Comparison of ENCODE assay signal across 28 mouse cellular contexts in the genomic region with DNA sequence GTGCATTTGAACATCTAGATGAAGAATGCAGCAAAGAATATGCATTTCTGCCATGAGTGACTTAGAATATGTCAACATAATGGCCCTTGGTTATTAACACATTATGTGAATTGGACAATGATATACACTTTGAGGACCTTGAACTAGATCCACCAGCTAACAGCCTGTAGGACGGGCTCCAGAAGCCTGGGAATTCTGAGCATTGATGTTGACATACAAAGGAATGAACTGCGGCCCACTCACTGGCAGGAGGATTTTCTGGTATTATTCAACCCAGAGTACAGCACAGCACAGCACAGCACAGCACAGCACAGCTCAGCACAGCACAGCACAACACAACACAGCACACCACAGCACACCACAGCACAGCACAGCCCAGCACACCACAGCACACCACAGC.
DNase-seq lines count a peak whose midpoint lies in the region; ATAC-seq lines count a peak whose summit lies in the region.
"Had no signal": no experiment of that assay in that cellular context is flagged by ENCODE, and none has a peak within 500 bp of the region (broad histone marks: within the 10 kb centered on the region; RNA-seq: fewer than 3 reads in every experiment).

No protein-coding gene starts in this region.

- H3K27me3 ChIP-seq in embryonic facial prominence, embryonic 13.5 days: no peaks in the 10 kb centered on the region
- H3K27me3 ChIP-seq in embryonic facial prominence, embryonic 10.5 days (replicated peaks; ENCODE audit: low read depth, poor library complexity, severe bottlenecking): no peaks in the 10 kb centered on the region
- no peaks in the 10 kb centered on the region for H3K27me3 ChIP-seq in limb, embryonic 15.5 days
- H3K27me3 ChIP-seq in limb, embryonic 10.5 days (ENCODE audit: low read depth, poor library complexity, severe bottlenecking): peaks cover 8% of the 10 kb centered on the region; the same call in 1 of the 2 replicates
- no peaks in the 10 kb centered on the region for H3K27me3 ChIP-seq in midbrain, embryonic 16.5 days (ENCODE audit: control insufficient read depth, insufficient read depth, low read depth, low read length)
- H3K27me3 ChIP-seq in midbrain, embryonic 13.5 days: no peaks in the 10 kb centered on the region
- H3K27me3 ChIP-seq: embryonic facial prominence, embryonic 12.5 days; forebrain, embryonic 13.5 days; heart, embryonic 13.5 days; Patski had no signal

- 78% methylated on average over 2 of the region's 2 CpGs for WGBS in embryonic facial prominence, embryonic 13.5 days
- 83% methylated on average over 2 of the region's 2 CpGs for WGBS in embryonic facial prominence, embryonic 10.5 days
- WGBS in limb, embryonic 15.5 days: 73% methylated on average over 2 of the region's 2 CpGs
- WGBS in limb, embryonic 10.5 days: 90% methylated on average over 2 of the region's 2 CpGs
- WGBS in midbrain, embryonic 16.5 days: 38% methylated on average over 2 of the region's 2 CpGs
- 43% methylated on average over 2 of the region's 2 CpGs for WGBS in midbrain, embryonic 13.5 days

- H3K4me2 ChIP-seq in embryonic facial prominence, embryonic 13.5 days: no peak overlapping the region
- H3K4me2 ChIP-seq in limb, embryonic 15.5 days: no peak overlapping the region
- H3K4me2 ChIP-seq in midbrain, embryonic 16.5 days (ENCODE audit: low read length): no peak overlapping the region
- H3K4me2 ChIP-seq in midbrain, embryonic 13.5 days (replicated peaks): no peak overlapping the region
- H3K4me2 ChIP-seq: embryonic facial prominence, embryonic 12.5 days; forebrain, embryonic 13.5 days; heart, embryonic 13.5 days; hindbrain, embryonic 14.5 days had no signal

- 0 out of 2 replicates have a peak, but pooled peaks cover 4% of the 10 kb centered on the region for H3K36me3 ChIP-seq in embryonic facial prominence, embryonic 13.5 days
- H3K36me3 ChIP-seq in embryonic facial prominence, embryonic 10.5 days (replicated peaks): peaks cover 8% of the 10 kb centered on the region
- no peaks in the 10 kb centered on the region for H3K36me3 ChIP-seq in limb, embryonic 15.5 days
- H3K36me3 ChIP-seq in limb, embryonic 10.5 days: peaks cover 22% of the 10 kb centered on the region
- H3K36me3 ChIP-seq in midbrain, embryonic 16.5 days (ENCODE audit: control insufficient read depth, insufficient read depth, low read length): no peaks in the 10 kb centered on the region
- H3K36me3 ChIP-seq in midbrain, embryonic 13.5 days: no peaks in the 10 kb centered on the region
- H3K36me3 ChIP-seq: embryonic facial prominence, embryonic 12.5 days; heart, embryonic 10.5 days had no signal

- no peaks in the 10 kb centered on the region for H3K9me3 ChIP-seq in embryonic facial prominence, embryonic 13.5 days
- no peaks in the 10 kb centered on the region for H3K9me3 ChIP-seq in embryonic facial prominence, embryonic 10.5 days
- no peaks in the 10 kb centered on the region for H3K9me3 ChIP-seq in limb, embryonic 15.5 days
- H3K9me3 ChIP-seq in limb, embryonic 10.5 days (replicated peaks): no peaks in the 10 kb centered on the region
- no peaks in the 10 kb centered on the region for H3K9me3 ChIP-seq in midbrain, embryonic 16.5 days (replicated peaks; ENCODE audit: control insufficient read depth, low read length, poor library complexity, severe bottlenecking)
- H3K9me3 ChIP-seq in midbrain, embryonic 13.5 days: no peaks in the 10 kb centered on the region
- H3K9me3 ChIP-seq: embryonic facial prominence, embryonic 12.5 days; forebrain, embryonic 10.5 days; forebrain, embryonic 13.5 days; heart, embryonic 10.5 days; heart, embryonic 13.5 days had no signal

- H3K9ac ChIP-seq in embryonic facial prominence, embryonic 13.5 days: no peak overlapping the region; the same call in 1 of the 2 replicates
- H3K9ac ChIP-seq in limb, embryonic 15.5 days: no peak overlapping the region
- H3K9ac ChIP-seq in midbrain, embryonic 16.5 days (ENCODE audit: low read depth, low read length): no peak overlapping the region
- H3K9ac ChIP-seq in midbrain, embryonic 13.5 days (replicated peaks): no peak overlapping the region
- H3K9ac ChIP-seq: embryonic facial prominence, embryonic 12.5 days; forebrain, embryonic 13.5 days; heart, embryonic 13.5 days; hindbrain, embryonic 14.5 days had no signal

- 0 out of 2 replicates have a peak overlapping the region, but pooled peaks have one; percentile 4 for H3K27ac ChIP-seq in embryonic facial prominence, embryonic 13.5 days
- H3K27ac ChIP-seq in embryonic facial prominence, embryonic 10.5 days (replicated peaks): no peak overlapping the region
- H3K27ac ChIP-seq in limb, embryonic 15.5 days: 0 out of 2 replicates have a peak overlapping the region, but pooled peaks have one; percentile 35
- H3K27ac ChIP-seq in limb, embryonic 10.5 days: no peak overlapping the region
- 0 out of 2 replicates have a peak overlapping the region, but pooled peaks have one; percentile 26 for H3K27ac ChIP-seq in midbrain, embryonic 16.5 days (ENCODE audit: low read length)
- no peak overlapping the region for H3K27ac ChIP-seq in midbrain, embryonic 13.5 days
- H3K27ac ChIP-seq: embryonic facial prominence, embryonic 12.5 days; forebrain, embryonic 10.5 days; forebrain, embryonic 13.5 days; heart, adult 2 months; heart, embryonic 10.5 days; heart, embryonic 13.5 days; hindbrain, embryonic 14.5 days; hindbrain, postnatal 0 days had no signal

- no peak for ATAC-seq in embryonic facial prominence, embryonic 13.5 days (ENCODE audit: insufficient number of reproducible peaks, insufficient read depth, low FRiP score, low TSS enrichment, low read depth)
- no peak for ATAC-seq in limb, embryonic 15.5 days (ENCODE audit: insufficient number of reproducible peaks, low FRiP score, low TSS enrichment, low read depth)
- ATAC-seq in midbrain, embryonic 16.5 days: no peak
- ATAC-seq in midbrain, embryonic 13.5 days: no peak
- ATAC-seq: forebrain, embryonic 13.5 days; forebrain, embryonic 16.5 days; hindbrain, postnatal 0 days; inflammation-experienced regulatory T-cells, adult 6 months; Patski had no signal

- DNase-seq in embryonic facial prominence, embryonic 10.5 days (ENCODE audit: low spot score): no peak
- no peak for DNase-seq in limb, embryonic 10.5 days (ENCODE audit: low spot score)
- DNase-seq in gonadal fat pad, adult 2 months (ENCODE audit: low read depth): peak; percentile 62
- DNase-seq in cerebellum, adult 9-11 months: no peak
- DNase-seq: adrenal gland, adult 2 months; adrenal gland, postnatal 14 days; cerebellum, adult 11-12 months; cerebellum, adult 8-10 months; cerebellum, postnatal 14 days; gastrocnemius, postnatal 25 days; heart, adult 2 months; heart, postnatal 14 days; heart, postnatal 4 days had no signal

- H3K4me1 ChIP-seq in embryonic facial prominence, embryonic 13.5 days: peaks cover 67% of the 10 kb centered on the region
- H3K4me1 ChIP-seq in embryonic facial prominence, embryonic 10.5 days: peaks cover 57% of the 10 kb centered on the region
- peaks cover 61% of the 10 kb centered on the region for H3K4me1 ChIP-seq in limb, embryonic 15.5 days
- peaks cover 48% of the 10 kb centered on the region for H3K4me1 ChIP-seq in limb, embryonic 10.5 days
- H3K4me1 ChIP-seq in midbrain, embryonic 16.5 days (ENCODE audit: control insufficient read depth, insufficient read depth, low read length): peaks cover 13% of the 10 kb centered on the region
- H3K4me1 ChIP-seq in midbrain, embryonic 13.5 days (replicated peaks): peaks cover 38% of the 10 kb centered on the region

- no peak overlapping the region for H3K4me3 ChIP-seq in embryonic facial prominence, embryonic 13.5 days
- no peak overlapping the region for H3K4me3 ChIP-seq in embryonic facial prominence, embryonic 10.5 days
- H3K4me3 ChIP-seq in limb, embryonic 15.5 days: no peak overlapping the region
- H3K4me3 ChIP-seq in limb, embryonic 10.5 days: no peak overlapping the region
- H3K4me3 ChIP-seq in midbrain, embryonic 16.5 days (ENCODE audit: low read depth, low read length): no peak overlapping the region
- H3K4me3 ChIP-seq in midbrain, embryonic 13.5 days (replicated peaks): no peak overlapping the region
- H3K4me3 ChIP-seq: embryonic facial prominence, embryonic 12.5 days; erythroblast, embryonic 14.5 days; forebrain, embryonic 10.5 days; forebrain, embryonic 13.5 days; heart, adult 2 months; heart, embryonic 10.5 days; heart, embryonic 13.5 days had no signal

Comparison
In these comparisons a context has a peak if more than half of its experiments do, and no peak if none do; other contexts are left out.
1. H3K27ac ChIP-seq: peak in embryonic facial prominence, embryonic 13.5 days (single experiment), limb, embryonic 15.5 days (single experiment) and midbrain, embryonic 16.5 days (single experiment); none in embryonic facial prominence, embryonic 10.5 days (single experiment), limb, embryonic 10.5 days (single experiment) and midbrain, embryonic 13.5 days (single experiment).